Mouse (Mus musculus): ENCODE data around the gene Emc1.

DNA sequence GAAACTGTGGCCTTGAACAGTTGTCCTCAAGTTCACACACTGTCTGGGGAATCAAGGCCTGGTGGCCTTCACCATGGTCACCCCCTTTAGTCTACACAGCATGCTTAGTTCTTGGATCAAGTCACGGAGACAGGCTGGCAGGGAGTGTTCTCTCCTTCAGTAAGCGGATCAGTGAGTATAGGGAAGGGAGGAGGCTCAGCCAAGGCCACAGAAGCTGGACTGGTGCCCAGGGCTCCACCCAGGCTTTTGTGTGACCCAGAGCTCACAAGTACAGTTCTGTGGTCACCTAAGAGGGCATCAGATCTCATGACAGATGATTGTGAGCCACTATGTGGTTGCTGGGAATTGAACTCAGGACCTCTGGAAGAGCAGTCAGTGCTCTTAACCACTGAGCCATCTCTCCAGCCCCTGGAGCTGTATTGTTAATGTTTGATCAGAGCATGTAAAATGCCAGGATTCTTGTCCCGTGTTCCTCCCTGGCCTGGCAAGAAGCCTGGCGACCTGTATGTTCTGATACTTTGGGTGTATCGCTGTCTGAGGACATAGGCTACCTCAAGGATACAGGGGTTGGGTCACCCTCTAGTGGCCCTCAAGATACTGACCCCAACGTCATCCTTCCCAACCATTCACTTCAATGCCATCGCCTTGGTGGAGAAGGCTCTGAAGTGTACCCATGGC is 10.7 kb upstream of the Emc1 start:
- TF ChIP-seq CTCF (IDR thresholded peaks at IDR 0.05; ENCODE audit: low read depth, low read length) (no peak), POLR2A (IDR thresholded peaks at IDR 0.05; ENCODE audit: borderline replicate concordance, low read depth, low read length) (no peak)

All from bone marrow macrophage, adult 2 months (primary cell).